Mouse (Mus musculus): ENCODE data around the gene Emc8.

- TF ChIP-seq POLR2A (IDR thresholded peaks at IDR 0.05; ENCODE audit: insufficient read depth, low read depth, low read length) (no peak), CTCF (IDR thresholded peaks at IDR 0.05; ENCODE audit: insufficient read depth, low read depth, low read length) (no peak)
These were observed 40.8 kb upstream of the Emc8 start for GRCm38 (mm10) chr8:120709176-120709575.
